In the genomic region with DNA sequence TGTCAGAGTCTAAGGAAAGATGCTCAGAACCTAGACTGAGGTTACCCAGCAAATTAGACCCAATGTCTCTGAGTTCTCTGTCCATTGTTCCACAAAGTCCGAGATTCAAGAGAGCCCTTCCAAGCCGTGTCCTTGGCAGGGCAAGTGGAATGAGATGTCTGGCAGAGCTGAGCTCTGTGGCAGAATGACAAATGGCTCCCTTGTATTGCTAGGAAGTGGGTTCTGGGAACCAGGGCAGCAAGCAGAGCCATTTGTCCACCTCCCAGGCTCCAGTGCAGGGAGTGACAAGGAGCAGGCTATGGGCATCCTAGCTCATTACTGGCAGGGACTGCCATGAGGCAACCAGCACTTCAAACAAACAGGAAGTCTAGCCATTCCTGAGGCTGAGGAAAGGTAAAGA, we compare ENCODE assay signal across 12 mouse cellular contexts.
DNase-seq lines count a peak whose midpoint lies in the region; ATAC-seq and TF ChIP-seq lines count a peak whose summit lies in the region.
"Had no signal": no experiment of that assay in that cellular context is flagged by ENCODE, and none has a peak within 500 bp of the region (broad histone marks: within the 10 kb centered on the region; RNA-seq: fewer than 3 reads in every experiment).

No protein-coding gene starts in this region.

- no peaks in the 10 kb centered on the region for H3K9me3 ChIP-seq in hindbrain, embryonic 15.5 days
- H3K9me3 ChIP-seq in hindbrain, embryonic 11.5 days (ENCODE audit: control insufficient read depth, low read length), result no peaks in the 10 kb centered on the region
- H3K9me3 ChIP-seq in forebrain, embryonic 13.5 days (replicated peaks), result 0 out of 2 replicates have a peak, but pooled peaks cover 7% of the 10 kb centered on the region
- H3K9me3 ChIP-seq: midbrain, embryonic 15.5 days; stomach, embryonic 15.5 days had no signal

- H3K36me3 ChIP-seq in hindbrain, embryonic 15.5 days, result no peaks in the 10 kb centered on the region
- H3K36me3 ChIP-seq in hindbrain, embryonic 11.5 days (ENCODE audit: control insufficient read depth, insufficient read depth, low read length), result no peaks in the 10 kb centered on the region
- no peaks in the 10 kb centered on the region for H3K36me3 ChIP-seq in forebrain, embryonic 13.5 days (ENCODE audit: poor library complexity, severe bottlenecking)
- H3K36me3 ChIP-seq: midbrain, embryonic 15.5 days; stomach, embryonic 15.5 days had no signal

- no peak overlapping the region for H3K4me2 ChIP-seq in hindbrain, embryonic 15.5 days
- H3K4me2 ChIP-seq in hindbrain, embryonic 11.5 days (replicated peaks; ENCODE audit: low read depth, low read length), result no peak overlapping the region
- no peak overlapping the region for H3K4me2 ChIP-seq in forebrain, embryonic 13.5 days
- H3K4me2 ChIP-seq: midbrain, embryonic 15.5 days; stomach, embryonic 15.5 days had no signal

- TF ChIP-seq CTCF in left cerebral cortex, adult 2 months (IDR thresholded peaks at IDR 0.05), result no peak

- H3K27ac ChIP-seq in hindbrain, embryonic 15.5 days (replicated peaks), result no peak overlapping the region
- H3K27ac ChIP-seq in hindbrain, embryonic 11.5 days (ENCODE audit: low read depth, low read length), result no peak overlapping the region; the same call in 1 of the 2 replicates
- peak overlapping the region; percentile 45; the same call in 1 of the 2 replicates for H3K27ac ChIP-seq in forebrain, embryonic 13.5 days
- H3K27ac ChIP-seq in left cerebral cortex, adult 2 months, result peak overlapping the region; percentile 90
- H3K27ac ChIP-seq: heart, adult 2 months; midbrain, embryonic 15.5 days; stomach, embryonic 15.5 days had no signal

- peak; percentile 54; the same call in 1 of the 2 replicates for ATAC-seq in hindbrain, embryonic 15.5 days (ENCODE audit: low FRiP score, low read depth)
- ATAC-seq in hindbrain, embryonic 11.5 days (ENCODE audit: low FRiP score), result no peak
- no peak for ATAC-seq in forebrain, embryonic 13.5 days
- ATAC-seq: liver, postnatal 0 days; midbrain, embryonic 15.5 days had no signal

- intact Hi-C loops in left cerebral cortex, adult 2 months (cut with DNase I), result loop anchor here (5.0 kb wide), 2 partner anchors 216 to 316 kb away; no protein-coding TSS in a partner anchor
- intact Hi-C loops in gastrocnemius, postnatal 14 days (cut with DNase I; ENCODE audit: low total_unique reads), result no loop called here

- DNase-seq in hindbrain, embryonic 11.5 days (ENCODE audit: low spot score), result no peak
- peak; percentile 45 for DNase-seq in adrenal gland, postnatal 25 days
- peak in 1 of 2 experiments; percentile 51 for DNase-seq in left cerebral cortex, adult 2 months (ENCODE audit: extremely low spot score in 1 of 2, low spot score in 2 of 2)
- no peak for DNase-seq in gastrocnemius, postnatal 14 days
- DNase-seq in MN1 (ENCODE audit: low spot score), result no peak
- DNase-seq in retina, postnatal 1 day, result no peak
- DNase-seq: heart, adult 2 months; liver, postnatal 0 days had no signal

- no peak overlapping the region for H3K4me3 ChIP-seq in hindbrain, embryonic 15.5 days
- H3K4me3 ChIP-seq in hindbrain, embryonic 11.5 days (ENCODE audit: low read depth, low read length), result no peak overlapping the region
- H3K4me3 ChIP-seq in forebrain, embryonic 13.5 days, result no peak overlapping the region
- H3K4me3 ChIP-seq in left cerebral cortex, adult 2 months, result no peak overlapping the region
- H3K4me3 ChIP-seq: heart, adult 2 months; midbrain, embryonic 15.5 days; stomach, embryonic 15.5 days had no signal

- H3K9ac ChIP-seq in hindbrain, embryonic 15.5 days, result no peak overlapping the region
- H3K9ac ChIP-seq in hindbrain, embryonic 11.5 days (ENCODE audit: low read depth, low read length), result no peak overlapping the region
- no peak overlapping the region for H3K9ac ChIP-seq in forebrain, embryonic 13.5 days
- H3K9ac ChIP-seq: liver, postnatal 0 days; midbrain, embryonic 15.5 days; stomach, embryonic 15.5 days had no signal

- 41% methylated on average over 2 of the region's 2 CpGs for WGBS in hindbrain, embryonic 15.5 days
- WGBS in hindbrain, embryonic 11.5 days, result 62% methylated on average over 2 of the region's 2 CpGs
- 53% methylated on average over 2 of the region's 2 CpGs for WGBS in forebrain, embryonic 13.5 days

- H3K27me3 ChIP-seq in hindbrain, embryonic 15.5 days, result no peaks in the 10 kb centered on the region
- H3K27me3 ChIP-seq in hindbrain, embryonic 11.5 days (ENCODE audit: control insufficient read depth, insufficient read depth, low read length), result no peaks in the 10 kb centered on the region
- H3K27me3 ChIP-seq in forebrain, embryonic 13.5 days, result no peaks in the 10 kb centered on the region
- H3K27me3 ChIP-seq: midbrain, embryonic 15.5 days had no signal

- H3K4me1 ChIP-seq in hindbrain, embryonic 15.5 days (replicated peaks), result peaks cover 32% of the 10 kb centered on the region
- H3K4me1 ChIP-seq in hindbrain, embryonic 11.5 days (replicated peaks; ENCODE audit: control insufficient read depth, insufficient read depth, low read length), result peaks cover 2% of the 10 kb centered on the region
- peaks cover 61% of the 10 kb centered on the region for H3K4me1 ChIP-seq in forebrain, embryonic 13.5 days
- H3K4me1 ChIP-seq: stomach, embryonic 15.5 days had no signal

Comparison
In these comparisons a context has a peak if more than half of its experiments do, and no peak if none do; other contexts are left out.
1. H3K27ac ChIP-seq: peak in forebrain, embryonic 13.5 days (single experiment) and left cerebral cortex, adult 2 months (single experiment); none in hindbrain, embryonic 15.5 days (single experiment) and hindbrain, embryonic 11.5 days (single experiment).